Mouse (Mus musculus) olfactory bulb, adult 2 months (tissue): ENCODE data around the gene Gm14434. TPM values are rescaled to one million over a fixed set of nuclear protein-coding genes. Genes with fewer than 3 reads are reported as not detected.
"Not testable (repeated sequence)": the region's sequence is repeated elsewhere in the genome, so short reads cannot be mapped to it uniquely, and the experiment has no call there.

Experiments
- H3K27ac ChIP-seq: fragments of 200-500 bp; 2 replicates; pipeline ENCODE4 v1.5.1; 2012; ENCODE audit warnings: low read depth, low read length; ENCODE audit not compliant: insufficient read depth
- H3K4me1 ChIP-seq: fragments of 200-500 bp; 2 replicates; pipeline ENCODE4 v1.6.1; 2012; ENCODE audit warnings: low read length; ENCODE audit not compliant: control insufficient read depth, insufficient read depth
- H3K4me3 ChIP-seq: fragments of 200-500 bp; 2 replicates; pipeline ENCODE4 v1.5.1; 2012; ENCODE audit warnings: mild to moderate bottlenecking, low read depth, low read length, moderate library complexity; ENCODE audit not compliant: insufficient read depth
- WGBS: fragments of 180-500 bp; shearing (Covaris S2); methylation state at CpG from one replicate; pipeline ENCODE4 v1.1.7; 2018; 5-methylcytosine and 5-hydroxymethylcytosine counted together
- polyA plus RNA-seq: library from polyadenylated mRNA; stranded (reverse); fragments of >200 nt; gene quantifications from 2 replicates; pipeline ENCODE4 v1.2.4, GENCODE M21; 2012; ENCODE audit warnings: low replicate concordance; ENCODE audit not compliant: missing spikeins, insufficient read depth, insufficient read length

Gm14434 gene
- not detected in 2 replicates for polyA plus RNA-seq

DNA sequence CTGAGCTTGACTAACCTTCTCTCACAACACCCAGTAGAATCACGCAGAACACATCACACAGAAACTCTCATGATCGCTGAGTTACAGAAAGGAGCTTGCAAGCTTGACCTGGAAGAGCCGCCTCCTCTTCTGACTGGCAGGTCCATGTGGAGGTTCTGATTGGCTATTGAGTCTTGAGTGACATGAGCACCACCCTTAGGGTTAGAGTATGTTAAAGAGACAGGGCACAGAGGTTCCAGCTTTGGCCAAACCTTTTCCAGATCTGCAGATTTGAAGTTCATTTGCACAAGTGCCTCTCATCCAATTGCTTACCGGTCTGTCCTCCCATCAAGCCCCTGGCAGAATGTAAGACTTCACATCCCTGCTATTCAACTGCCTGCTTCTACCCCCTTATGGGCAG lies at the start of gene Gm14434:
Gene Gm14434 (minus strand): TSS at position 101 of the 400 bp plus-strand sequence.
- not testable (repeated sequence) for H3K4me1 ChIP-seq, H3K4me3 ChIP-seq, H3K27ac ChIP-seq
- no CpG with 5 or more reads among the region's 4 CpGs for WGBS

DNA sequence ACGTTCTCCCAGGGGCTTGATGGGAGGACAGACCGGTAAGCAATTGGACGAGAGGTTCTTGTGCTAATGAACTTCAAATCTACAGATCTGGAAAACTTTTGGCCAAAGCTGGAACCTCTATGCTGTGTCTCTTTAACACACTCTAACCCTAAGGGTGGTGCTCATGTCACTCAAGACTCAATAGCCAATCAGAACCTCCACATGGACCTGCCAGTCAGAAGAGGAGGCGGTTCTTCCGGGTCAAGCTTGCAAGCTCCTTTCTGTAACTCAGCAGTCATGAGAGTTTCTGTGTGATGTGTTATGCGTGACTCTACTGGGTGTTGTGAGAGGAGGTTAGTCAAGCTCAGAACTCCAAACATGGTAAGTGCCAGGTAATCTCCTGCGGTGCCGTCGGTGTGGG lies 34.2 kb upstream of the Gm14434 start, which contains the start of gene Zfp967:
Gene Zfp967 (plus strand): TSS at position 301 of the 400 bp plus-strand sequence.
- H3K4me1 ChIP-seq, result not testable (repeated sequence)

DNA sequence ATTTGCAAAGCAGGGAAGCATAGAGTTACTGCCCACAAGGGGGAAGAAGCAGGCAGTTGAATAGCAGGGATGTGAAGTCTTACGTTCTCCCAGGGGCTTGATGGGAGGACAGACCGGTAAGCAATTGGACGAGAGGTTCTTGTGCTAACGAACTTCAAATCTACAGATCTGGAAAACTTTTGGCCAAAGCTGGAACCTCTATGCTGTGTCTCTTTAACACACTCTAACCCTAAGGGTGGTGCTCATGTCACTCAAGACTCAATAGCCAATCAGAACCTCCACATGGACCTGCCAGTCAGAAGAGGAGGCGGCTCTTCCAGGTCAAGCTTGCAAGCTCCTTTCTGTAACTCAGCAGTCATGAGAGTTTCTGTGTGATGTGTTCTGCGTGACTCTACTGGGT lies 63.3 kb downstream of the Gm14434 start, which contains the start of gene Gm14435:
Gene Gm14435 (plus strand): TSS at position 301 of the 400 bp plus-strand sequence.
- H3K27ac ChIP-seq, H3K4me3 ChIP-seq, H3K4me1 ChIP-seq: not testable (repeated sequence)
- no CpG with 5 or more reads among the region's 6 CpGs for WGBS

More for the DNA sequence above, 34.2 kb upstream of the Gm14434 start, which contains the start of gene Zfp967:
- WGBS, result no CpG with 5 or more reads among the region's 9 CpGs
- not testable (repeated sequence) for H3K4me3 ChIP-seq, H3K27ac ChIP-seq

Other genes starting within 250 kb of the Gm14434 start
- not detected in 2 replicates for gene Gm11009, start 167.3 kb downstream of the Gm14434 start, polyA plus RNA-seq
- not detected in 2 replicates for gene Gm14435, start 63.2 kb downstream of the Gm14434 start, polyA plus RNA-seq
- gene Zfp967, start 34.3 kb upstream of the Gm14434 start, polyA plus RNA-seq, result not detected in 2 replicates
- not detected in 2 replicates for gene Gm14308, start 149.6 kb upstream of the Gm14434 start, polyA plus RNA-seq
- gene Zfp973, start 183.7 kb upstream of the Gm14434 start, polyA plus RNA-seq, result not detected in 2 replicates
- gene Gm14305, start 221.5 kb upstream of the Gm14434 start, polyA plus RNA-seq, result not detected in 2 replicates